ENCODE assay signal across 9 mouse cellular contexts in the genomic region with DNA sequence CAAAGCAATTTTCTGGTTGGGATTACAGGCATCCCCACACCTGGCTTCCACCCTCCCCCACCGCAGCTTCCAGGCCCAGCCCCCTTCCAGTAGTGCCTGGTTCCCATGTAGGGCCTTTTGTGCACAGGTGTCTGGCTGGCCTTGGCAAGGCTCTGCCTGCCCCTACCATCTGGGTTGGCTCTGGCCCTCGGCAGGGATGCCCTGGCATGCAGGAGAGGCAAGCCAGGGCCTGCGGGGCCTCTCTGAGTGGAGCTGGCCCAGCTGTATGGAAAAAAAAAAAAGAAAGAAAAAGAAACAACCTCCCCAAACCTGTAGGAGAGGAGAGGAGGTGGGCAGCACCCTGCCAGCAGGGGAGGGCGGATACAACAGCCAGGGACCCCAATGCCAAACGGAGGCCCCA. TPM values are rescaled to one million over a fixed set of nuclear protein-coding genes. Genes with fewer than 3 reads are reported as not detected.
A peak's percentile ranks its signal among the peaks of the same experiment; 100 is the strongest.
DNase-seq lines count a peak whose midpoint lies in the region; ATAC-seq and TF ChIP-seq lines count a peak whose summit lies in the region.
"Had no signal": no experiment of that assay in that cellular context is flagged by ENCODE, and none has a peak within 500 bp of the region (broad histone marks: within the 10 kb centered on the region; RNA-seq: fewer than 3 reads in every experiment).

No protein-coding gene starts in this region.

- H3K9me3 ChIP-seq in kidney, embryonic 16.5 days (ENCODE audit: low read length), result no peaks in the 10 kb centered on the region
- H3K9me3 ChIP-seq in embryonic facial prominence, embryonic 14.5 days (ENCODE audit: control insufficient read depth, low read length), result no peaks in the 10 kb centered on the region
- H3K9me3 ChIP-seq in midbrain, embryonic 13.5 days, result no peaks in the 10 kb centered on the region

- peak overlapping the region; percentile 42; the same call in 1 of the 2 replicates for H3K9ac ChIP-seq in kidney, embryonic 16.5 days (replicated peaks; ENCODE audit: low read length)
- peak overlapping the region; percentile 46; the same call in 1 of the 2 replicates for H3K9ac ChIP-seq in embryonic facial prominence, embryonic 14.5 days (ENCODE audit: low read depth, low read length)
- peak overlapping the region; percentile 98 for H3K9ac ChIP-seq in midbrain, embryonic 13.5 days (replicated peaks)

- H3K4me1 ChIP-seq in kidney, embryonic 16.5 days (ENCODE audit: insufficient read depth, low read length), result peaks cover 39% of the 10 kb centered on the region
- peaks cover 35% of the 10 kb centered on the region for H3K4me1 ChIP-seq in embryonic facial prominence, embryonic 14.5 days (ENCODE audit: control insufficient read depth, insufficient read depth, low read length)
- peaks cover 46% of the 10 kb centered on the region for H3K4me1 ChIP-seq in midbrain, embryonic 13.5 days (replicated peaks)

- peaks cover 46% of the 10 kb centered on the region for H3K36me3 ChIP-seq in kidney, embryonic 16.5 days (ENCODE audit: insufficient read depth, low read length)
- peaks cover 60% of the 10 kb centered on the region for H3K36me3 ChIP-seq in embryonic facial prominence, embryonic 14.5 days (ENCODE audit: control insufficient read depth, insufficient read depth, low read length)
- H3K36me3 ChIP-seq in midbrain, embryonic 13.5 days, result peaks cover 68% of the 10 kb centered on the region

- no peak for TF ChIP-seq CTCF in brain, embryonic 14.5 days (IDR thresholded peaks at IDR 0.05; ENCODE audit: borderline replicate concordance, extremely low read depth, insufficient read depth, insufficient read length)

- no peak for ATAC-seq in kidney, embryonic 16.5 days (ENCODE audit: low FRiP score, low TSS enrichment)
- no peak for ATAC-seq in embryonic facial prominence, embryonic 14.5 days (ENCODE audit: low read depth)
- no peak for ATAC-seq in midbrain, embryonic 13.5 days
- no peak for ATAC-seq in frontal cortex, adult (ENCODE audit: low TSS enrichment)

- H3K4me2 ChIP-seq in kidney, embryonic 16.5 days (replicated peaks; ENCODE audit: low read depth, low read length), result no peak overlapping the region
- H3K4me2 ChIP-seq in embryonic facial prominence, embryonic 14.5 days (ENCODE audit: low read depth, low read length), result peak overlapping the region; percentile 30; the same call in 1 of the 2 replicates
- H3K4me2 ChIP-seq in midbrain, embryonic 13.5 days (replicated peaks), result peak overlapping the region; percentile 21

- H3K27me3 ChIP-seq in kidney, embryonic 16.5 days (ENCODE audit: insufficient read depth, low read length), result no peaks in the 10 kb centered on the region
- no peaks in the 10 kb centered on the region for H3K27me3 ChIP-seq in embryonic facial prominence, embryonic 14.5 days (replicated peaks; ENCODE audit: control insufficient read depth, insufficient read depth, low read length)
- H3K27me3 ChIP-seq in midbrain, embryonic 13.5 days, result no peaks in the 10 kb centered on the region

- no peak for TF ChIP-seq POLR2A in brain, embryonic 14.5 days (IDR thresholded peaks at IDR 0.05; ENCODE audit: borderline replicate concordance, extremely low read depth, insufficient read depth, insufficient read length, poor library complexity, severe bottlenecking)

- DNase-seq in kidney, adult 9 months, result no peak
- peak; percentile 73 for DNase-seq in brain, embryonic 14.5 days (ENCODE audit: low read depth)
- DNase-seq in embryonic facial prominence, embryonic 14.5 days (ENCODE audit: low spot score), result peak; percentile 78
- DNase-seq in adrenal gland, postnatal 4 days (ENCODE audit: low spot score in 2 of 2), result no peak
- no peak for DNase-seq in embryo, embryonic 10.5 days (ENCODE audit: low spot score)

- no peak overlapping the region for H3K4me3 ChIP-seq in kidney, embryonic 16.5 days (ENCODE audit: low read length)
- no peak overlapping the region for H3K4me3 ChIP-seq in embryonic facial prominence, embryonic 14.5 days (ENCODE audit: low read depth, low read length)
- H3K4me3 ChIP-seq in midbrain, embryonic 13.5 days (replicated peaks), result no peak overlapping the region
- H3K4me3 ChIP-seq: erythroblast, embryonic 14.5 days had no signal

- WGBS in kidney, embryonic 16.5 days, result 82% methylated on average over 5 of the region's 5 CpGs
- 46% methylated on average over 5 of the region's 5 CpGs for WGBS in embryonic facial prominence, embryonic 14.5 days
- 81% methylated on average over 5 of the region's 5 CpGs for WGBS in midbrain, embryonic 13.5 days

- H3K27ac ChIP-seq in kidney, embryonic 16.5 days (ENCODE audit: low read length), result no peak overlapping the region
- H3K27ac ChIP-seq in embryonic facial prominence, embryonic 14.5 days (replicated peaks; ENCODE audit: low read depth, low read length), result peak overlapping the region; percentile 67
- H3K27ac ChIP-seq in midbrain, embryonic 13.5 days, result peak overlapping the region; percentile 60; the same call in 1 of the 2 replicates

RNA-seq across cellular contexts. Expression of a gene that starts 3.1 kb away (rescaled TPM):
- 72.8 and 77.3 TPM in 2 replicates for polyA plus RNA-seq in kidney, embryonic 16.5 days (2015; fragmentation: Nextera tagmentation; extraction: Ambion mirVana)
- 150 and 161 TPM in 2 replicates for polyA plus RNA-seq in brain, embryonic 14.5 days (2012; rRNA removed)
- polyA plus RNA-seq in embryonic facial prominence, embryonic 14.5 days (2014; fragmentation: Nextera tagmentation; extraction: Ambion mirVana), result 61.5 and 70.3 TPM in 2 replicates
- polyA plus RNA-seq in midbrain, embryonic 13.5 days (2015; fragmentation: Nextera tagmentation; extraction: Ambion mirVana), result 78.9 and 87.2 TPM in 2 replicates
- 10 to 100 TPM; 72.0 to 78.8 TPM for total RNA-seq in adrenal gland, postnatal 4 days (2021)

RNA-seq across cellular contexts. Expression of a gene that starts 12.7 kb away (rescaled TPM):
- polyA plus RNA-seq in kidney, embryonic 16.5 days (2015; fragmentation: Nextera tagmentation; extraction: Ambion mirVana), result 57.0 and 60.4 TPM in 2 replicates
- 29.1 and 45.0 TPM in 2 replicates for polyA plus RNA-seq in brain, embryonic 14.5 days (2012; rRNA removed)
- polyA plus RNA-seq in embryonic facial prominence, embryonic 14.5 days (2014; fragmentation: Nextera tagmentation; extraction: Ambion mirVana), result 34.2 and 36.5 TPM in 2 replicates
- polyA plus RNA-seq in midbrain, embryonic 13.5 days (2015; fragmentation: Nextera tagmentation; extraction: Ambion mirVana), result 36.2 and 38.4 TPM in 2 replicates
- 100 to 1,000 TPM in 1 of 2 experiments, 10 to 100 TPM in 1; 93.1 to 109 TPM for total RNA-seq in adrenal gland, postnatal 4 days (2021)

RNA-seq across cellular contexts. Expression of a gene that starts 18.9 kb away (rescaled TPM):
- polyA plus RNA-seq in kidney, embryonic 16.5 days (2015; fragmentation: Nextera tagmentation; extraction: Ambion mirVana), result 20.9 and 22.0 TPM in 2 replicates
- polyA plus RNA-seq in brain, embryonic 14.5 days (2012; rRNA removed), result 468 and 475 TPM in 2 replicates
- 36.3 and 39.0 TPM in 2 replicates for polyA plus RNA-seq in embryonic facial prominence, embryonic 14.5 days (2014; fragmentation: Nextera tagmentation; extraction: Ambion mirVana)
- 261 and 275 TPM in 2 replicates for polyA plus RNA-seq in midbrain, embryonic 13.5 days (2015; fragmentation: Nextera tagmentation; extraction: Ambion mirVana)
- 10 to 100 TPM; 58.9 to 59.7 TPM for total RNA-seq in adrenal gland, postnatal 4 days (2021)

RNA-seq across cellular contexts. Expression of a gene that starts 31.4 kb away (rescaled TPM):
- 16.2 and 16.3 TPM in 2 replicates for polyA plus RNA-seq in kidney, embryonic 16.5 days (2015; fragmentation: Nextera tagmentation; extraction: Ambion mirVana)
- 45.2 and 48.3 TPM in 2 replicates for polyA plus RNA-seq in brain, embryonic 14.5 days (2012; rRNA removed)
- polyA plus RNA-seq in embryonic facial prominence, embryonic 14.5 days (2014; fragmentation: Nextera tagmentation; extraction: Ambion mirVana), result 13.5 and 14.9 TPM in 2 replicates
- 14.6 and 18.3 TPM in 2 replicates for polyA plus RNA-seq in midbrain, embryonic 13.5 days (2015; fragmentation: Nextera tagmentation; extraction: Ambion mirVana)
- 10 to 100 TPM; 34.5 to 40.9 TPM for total RNA-seq in adrenal gland, postnatal 4 days (2021)

RNA-seq across cellular contexts. Expression of a gene that starts 34.8 kb away (rescaled TPM):
- 0.05 and 0.12 TPM in 2 replicates for polyA plus RNA-seq in kidney, embryonic 16.5 days (2015; fragmentation: Nextera tagmentation; extraction: Ambion mirVana)
- polyA plus RNA-seq in brain, embryonic 14.5 days (2012; rRNA removed), result 0.11 and 0.14 TPM in 2 replicates
- 0.07 and 0.19 TPM in 2 replicates for polyA plus RNA-seq in embryonic facial prominence, embryonic 14.5 days (2014; fragmentation: Nextera tagmentation; extraction: Ambion mirVana)
- not detected in 2 replicates for polyA plus RNA-seq in midbrain, embryonic 13.5 days (2015; fragmentation: Nextera tagmentation; extraction: Ambion mirVana)
- under 1 TPM; 0.22 to 0.37 TPM for total RNA-seq in adrenal gland, postnatal 4 days (2021)

Comparison
In these comparisons a context has a peak if more than half of its experiments do, and no peak if none do; other contexts are left out.
1. H3K9ac ChIP-seq: peak in every context shown above with its lines; median percentile 98 in midbrain, embryonic 13.5 days; 46 in embryonic facial prominence, embryonic 14.5 days; 42 in kidney, embryonic 16.5 days.
2. DNase-seq: peak in brain, embryonic 14.5 days (single experiment) and embryonic facial prominence, embryonic 14.5 days (single experiment); none in kidney, adult 9 months (single experiment), adrenal gland, postnatal 4 days (0 of 2) and embryo, embryonic 10.5 days (single experiment).